Mouse (Mus musculus): Measurements from ENCODE around the gene Snrpd3. TPM values are rescaled to one million over a fixed set of nuclear protein-coding genes. Genes with fewer than 3 reads are reported as not detected.

Gene Snrpd3
- polyA plus RNA-seq, 1 experiment, result 506 TPM

- no peak for TF ChIP-seq CTCF (IDR thresholded peaks at IDR 0.05; ENCODE audit: low read depth, low read length)
- no peak for TF ChIP-seq EP300 (IDR thresholded peaks at IDR 0.05; ENCODE audit: insufficient read depth, low read depth, low read length)
- TF ChIP-seq POLR2A (IDR thresholded peaks at IDR 0.05; ENCODE audit: insufficient read depth, low read length), result no peak
- H3K27me3 ChIP-seq (ENCODE audit: control insufficient read depth, insufficient read depth, low read length, poor library complexity, severe bottlenecking), result 0 out of 2 replicates have a peak, but pooled peaks cover 1% of the 10 kb centered on the region
- no peak overlapping the region for H3K27ac ChIP-seq (ENCODE audit: insufficient read depth, low read length)
- H3K9me3 ChIP-seq (replicated peaks; ENCODE audit: control insufficient read depth, insufficient read depth, low read length, poor library complexity, severe bottlenecking), result no peaks in the 10 kb centered on the region
- H3K9ac ChIP-seq (ENCODE audit: low read depth, poor library complexity, severe bottlenecking), result no peak overlapping the region
- no peak overlapping the region for H3K4me3 ChIP-seq (ENCODE audit: low read depth, low read length)
- H3K36me3 ChIP-seq (ENCODE audit: control insufficient read depth, insufficient read depth, low read length, poor library complexity, severe bottlenecking), result no peaks in the 10 kb centered on the region
- H3K4me1 ChIP-seq (ENCODE audit: control insufficient read depth, insufficient read depth, low read length), result no peaks in the 10 kb centered on the region
Observed at GRCm38 (mm10) chr10:75481703-75482102, 35.6 kb upstream of the Snrpd3 start.

- H3K27ac ChIP-seq (ENCODE audit: insufficient read depth, low read length), result no peak overlapping the region
- TF ChIP-seq CTCF (IDR thresholded peaks at IDR 0.05; ENCODE audit: low read depth, low read length) (no peak), POLR2A (IDR thresholded peaks at IDR 0.05; ENCODE audit: insufficient read depth, low read length) (no peak), EP300 (IDR thresholded peaks at IDR 0.05; ENCODE audit: insufficient read depth, low read depth, low read length) (no peak)
- no peaks in the 10 kb centered on the region for H3K9me3 ChIP-seq (replicated peaks; ENCODE audit: control insufficient read depth, insufficient read depth, low read length, poor library complexity, severe bottlenecking)
- H3K9ac ChIP-seq (ENCODE audit: low read depth, poor library complexity, severe bottlenecking), result no peak overlapping the region
- no peaks in the 10 kb centered on the region for H3K4me1 ChIP-seq (ENCODE audit: control insufficient read depth, insufficient read depth, low read length)
- 0 out of 2 replicates have a peak, but pooled peaks cover 1% of the 10 kb centered on the region for H3K27me3 ChIP-seq (ENCODE audit: control insufficient read depth, insufficient read depth, low read length, poor library complexity, severe bottlenecking)
- no peak overlapping the region for H3K4me3 ChIP-seq (ENCODE audit: low read depth, low read length)
- no peaks in the 10 kb centered on the region for H3K36me3 ChIP-seq (ENCODE audit: control insufficient read depth, insufficient read depth, low read length, poor library complexity, severe bottlenecking)
Observed at GRCm38 (mm10) chr10:75482271-75482670, 35.1 kb upstream of the Snrpd3 start.

GRCm38 (mm10) chr10:75482919-75483483, 34.4 kb upstream of the Snrpd3 start:
- no peak for TF ChIP-seq POLR2A (IDR thresholded peaks at IDR 0.05; ENCODE audit: insufficient read depth, low read length)
- TF ChIP-seq EP300 (IDR thresholded peaks at IDR 0.05; ENCODE audit: insufficient read depth, low read depth, low read length), result no peak
- TF ChIP-seq CTCF (IDR thresholded peaks at IDR 0.05; ENCODE audit: low read depth, low read length), result no peak
- Histone ChIP-seq H3K27ac (ENCODE audit: insufficient read depth, low read length) (no peak overlapping the region), H3K27me3 (ENCODE audit: control insufficient read depth, insufficient read depth, low read length, poor library complexity, severe bottlenecking) (0 out of 2 replicates have a peak, but pooled peaks cover 1% of the 10 kb centered on the region), H3K4me1 (ENCODE audit: control insufficient read depth, insufficient read depth, low read length) (no peaks in the 10 kb centered on the region), H3K36me3 (ENCODE audit: control insufficient read depth, insufficient read depth, low read length, poor library complexity, severe bottlenecking) (no peaks in the 10 kb centered on the region), H3K9ac (ENCODE audit: low read depth, poor library complexity, severe bottlenecking) (no peak overlapping the region), H3K4me3 (ENCODE audit: low read depth, low read length) (no peak overlapping the region), H3K9me3 (replicated peaks; ENCODE audit: control insufficient read depth, insufficient read depth, low read length, poor library complexity, severe bottlenecking) (no peaks in the 10 kb centered on the region)

GRCm38 (mm10) chr10:75484066-75484465, 33.3 kb upstream of the Snrpd3 start:
- no peak overlapping the region for H3K27ac ChIP-seq (ENCODE audit: insufficient read depth, low read length)

GRCm38 (mm10) chr10:75484767-75485166, 32.6 kb upstream of the Snrpd3 start:
- Histone ChIP-seq H3K9me3 (replicated peaks; ENCODE audit: control insufficient read depth, insufficient read depth, low read length, poor library complexity, severe bottlenecking) (no peaks in the 10 kb centered on the region), H3K27me3 (ENCODE audit: control insufficient read depth, insufficient read depth, low read length, poor library complexity, severe bottlenecking) (no peaks in the 10 kb centered on the region), H3K4me1 (ENCODE audit: control insufficient read depth, insufficient read depth, low read length) (no peaks in the 10 kb centered on the region), H3K27ac (ENCODE audit: insufficient read depth, low read length) (no peak overlapping the region), H3K4me3 (ENCODE audit: low read depth, low read length) (no peak overlapping the region), H3K36me3 (ENCODE audit: control insufficient read depth, insufficient read depth, low read length, poor library complexity, severe bottlenecking) (no peaks in the 10 kb centered on the region), H3K9ac (ENCODE audit: low read depth, poor library complexity, severe bottlenecking) (no peak overlapping the region)
- no peak for TF ChIP-seq CTCF (IDR thresholded peaks at IDR 0.05; ENCODE audit: low read depth, low read length)

More at GRCm38 (mm10) chr10:75484066-75484465, 33.3 kb upstream of the Snrpd3 start:
- Histone ChIP-seq H3K9ac (ENCODE audit: low read depth, poor library complexity, severe bottlenecking) (no peak overlapping the region), H3K9me3 (replicated peaks; ENCODE audit: control insufficient read depth, insufficient read depth, low read length, poor library complexity, severe bottlenecking) (no peaks in the 10 kb centered on the region), H3K36me3 (ENCODE audit: control insufficient read depth, insufficient read depth, low read length, poor library complexity, severe bottlenecking) (no peaks in the 10 kb centered on the region), H3K27me3 (ENCODE audit: control insufficient read depth, insufficient read depth, low read length, poor library complexity, severe bottlenecking) (no peaks in the 10 kb centered on the region), H3K4me3 (ENCODE audit: low read depth, low read length) (no peak overlapping the region), H3K4me1 (ENCODE audit: control insufficient read depth, insufficient read depth, low read length) (no peaks in the 10 kb centered on the region)
- TF ChIP-seq POLR2A (IDR thresholded peaks at IDR 0.05; ENCODE audit: insufficient read depth, low read length) (no peak), CTCF (IDR thresholded peaks at IDR 0.05; ENCODE audit: low read depth, low read length) (no peak), EP300 (IDR thresholded peaks at IDR 0.05; ENCODE audit: insufficient read depth, low read depth, low read length) (no peak)

- Histone ChIP-seq H3K4me3 (ENCODE audit: low read depth, low read length) (no peak overlapping the region), H3K27ac (ENCODE audit: insufficient read depth, low read length) (no peak overlapping the region)
Observed at GRCm38 (mm10) chr10:75486086-75486979, 31.0 kb upstream of the Snrpd3 start.

More at GRCm38 (mm10) chr10:75486086-75486979, 31.0 kb upstream of the Snrpd3 start:
- Histone ChIP-seq H3K36me3 (ENCODE audit: control insufficient read depth, insufficient read depth, low read length, poor library complexity, severe bottlenecking) (no peaks in the 10 kb centered on the region), H3K4me1 (ENCODE audit: control insufficient read depth, insufficient read depth, low read length) (no peaks in the 10 kb centered on the region), H3K9me3 (replicated peaks; ENCODE audit: control insufficient read depth, insufficient read depth, low read length, poor library complexity, severe bottlenecking) (no peaks in the 10 kb centered on the region), H3K9ac (ENCODE audit: low read depth, poor library complexity, severe bottlenecking) (no peak overlapping the region), H3K27me3 (ENCODE audit: control insufficient read depth, insufficient read depth, low read length, poor library complexity, severe bottlenecking) (no peaks in the 10 kb centered on the region)
- no peak for TF ChIP-seq POLR2A (IDR thresholded peaks at IDR 0.05; ENCODE audit: insufficient read depth, low read length)
- peak; percentile 61 for TF ChIP-seq CTCF (IDR thresholded peaks at IDR 0.05; ENCODE audit: low read depth, low read length)
- TF ChIP-seq EP300 (IDR thresholded peaks at IDR 0.05; ENCODE audit: insufficient read depth, low read depth, low read length), result no peak
